Mouse (Mus musculus): Measurements from ENCODE around the gene Cat. TPM values are rescaled to one million over a fixed set of nuclear protein-coding genes. Genes with fewer than 3 reads are reported as not detected.

The Cat gene
- polyA plus RNA-seq, 1 experiment from 2014 or later: 309 TPM

GRCm38 (mm10) chr2:103480871-103481270, 4.1 kb downstream of the Cat start:
- Histone ChIP-seq H3K27me3 (ENCODE audit: control insufficient read depth, insufficient read depth, low read depth, low read length) (no peaks in the 10 kb centered on the region), H3K27ac (ENCODE audit: low read length) (peak overlapping the region; percentile 89), H3K4me2 (ENCODE audit: low read depth, low read length) (peak overlapping the region; percentile 89), H3K9ac (ENCODE audit: low read depth, low read length) (peak overlapping the region; percentile 64), H3K36me3 (ENCODE audit: control insufficient read depth, insufficient read depth) (peaks cover 8% of the 10 kb centered on the region), H3K4me3 (ENCODE audit: low read depth, low read length) (peak overlapping the region; percentile 78), H3K4me1 (ENCODE audit: control insufficient read depth, low read depth, low read length) (peaks cover 53% of the 10 kb centered on the region), H3K9me3 (replicated peaks; ENCODE audit: control insufficient read depth, low read length) (no peaks in the 10 kb centered on the region)
- 73% methylated on average over 4 of the region's 4 CpGs for WGBS (ENCODE audit: insufficient replicate concordance)
- ATAC-seq (ENCODE audit: low read depth): no peak

GRCm38 (mm10) chr2:103480240-103480639, 4.7 kb downstream of the Cat start:
- Histone ChIP-seq H3K27ac (ENCODE audit: low read length) (peak overlapping the region; percentile 89), H3K9me3 (replicated peaks; ENCODE audit: control insufficient read depth, low read length) (no peaks in the 10 kb centered on the region), H3K36me3 (ENCODE audit: control insufficient read depth, insufficient read depth) (peaks cover 15% of the 10 kb centered on the region), H3K27me3 (ENCODE audit: control insufficient read depth, insufficient read depth, low read depth, low read length) (no peaks in the 10 kb centered on the region), H3K9ac (ENCODE audit: low read depth, low read length) (peak overlapping the region; percentile 64), H3K4me2 (ENCODE audit: low read depth, low read length) (peak overlapping the region; percentile 89), H3K4me3 (ENCODE audit: low read depth, low read length) (peak overlapping the region; percentile 78), H3K4me1 (ENCODE audit: control insufficient read depth, low read depth, low read length) (peaks cover 50% of the 10 kb centered on the region)
- peak; percentile 43 for ATAC-seq (ENCODE audit: low read depth)
- WGBS (ENCODE audit: insufficient replicate concordance): 15% methylated on average over 8 of the region's 8 CpGs

GRCm38 (mm10) chr2:103478326-103478725, 6.6 kb downstream of the Cat start:
- H3K27ac ChIP-seq (ENCODE audit: low read length): peak overlapping the region; percentile 61; the same call in 1 of the 2 replicates
- WGBS (ENCODE audit: insufficient replicate concordance): 91% methylated on average over 3 of the region's 3 CpGs
- H3K4me3 ChIP-seq (ENCODE audit: low read depth, low read length): no peak overlapping the region
- peaks cover 50% of the 10 kb centered on the region for H3K4me1 ChIP-seq (ENCODE audit: control insufficient read depth, low read depth, low read length)
- H3K27me3 ChIP-seq (ENCODE audit: control insufficient read depth, insufficient read depth, low read depth, low read length): no peaks in the 10 kb centered on the region
- H3K36me3 ChIP-seq (ENCODE audit: control insufficient read depth, insufficient read depth): peaks cover 34% of the 10 kb centered on the region
- H3K9me3 ChIP-seq (replicated peaks; ENCODE audit: control insufficient read depth, low read length): no peaks in the 10 kb centered on the region
- no peak for ATAC-seq (ENCODE audit: low read depth)
- H3K4me2 ChIP-seq (ENCODE audit: low read depth, low read length): no peak overlapping the region
- no peak overlapping the region for H3K9ac ChIP-seq (ENCODE audit: low read depth, low read length)

GRCm38 (mm10) chr2:103477456-103477855, 7.5 kb downstream of the Cat start:
- no peak overlapping the region for H3K4me3 ChIP-seq (ENCODE audit: low read depth, low read length)
- H3K27ac ChIP-seq (ENCODE audit: low read length): peak overlapping the region; percentile 60
- H3K9ac ChIP-seq (ENCODE audit: low read depth, low read length): no peak overlapping the region
- ATAC-seq (ENCODE audit: low read depth): peak; percentile 51
- H3K4me1 ChIP-seq (ENCODE audit: control insufficient read depth, low read depth, low read length): peaks cover 46% of the 10 kb centered on the region
- H3K27me3 ChIP-seq (ENCODE audit: control insufficient read depth, insufficient read depth, low read depth, low read length): no peaks in the 10 kb centered on the region
- 49% methylated on average over 4 of the region's 4 CpGs for WGBS (ENCODE audit: insufficient replicate concordance)
- H3K9me3 ChIP-seq (replicated peaks; ENCODE audit: control insufficient read depth, low read length): no peaks in the 10 kb centered on the region
- peaks cover 43% of the 10 kb centered on the region for H3K36me3 ChIP-seq (ENCODE audit: control insufficient read depth, insufficient read depth)
- no peak overlapping the region for H3K4me2 ChIP-seq (ENCODE audit: low read depth, low read length)

- peak overlapping the region; percentile 26 for H3K27ac ChIP-seq (ENCODE audit: low read length)
- H3K4me2 ChIP-seq (ENCODE audit: low read depth, low read length): no peak overlapping the region
- ATAC-seq (ENCODE audit: low read depth): no peak
- WGBS (ENCODE audit: insufficient replicate concordance): 37% methylated on average over 11 of the region's 11 CpGs
- H3K27me3 ChIP-seq (ENCODE audit: control insufficient read depth, insufficient read depth, low read depth, low read length): no peaks in the 10 kb centered on the region
- H3K4me1 ChIP-seq (ENCODE audit: control insufficient read depth, low read depth, low read length): peaks cover 40% of the 10 kb centered on the region
- peaks cover 46% of the 10 kb centered on the region for H3K36me3 ChIP-seq (ENCODE audit: control insufficient read depth, insufficient read depth)
- no peak overlapping the region for H3K4me3 ChIP-seq (ENCODE audit: low read depth, low read length)
- H3K9ac ChIP-seq (ENCODE audit: low read depth, low read length): no peak overlapping the region
- no peaks in the 10 kb centered on the region for H3K9me3 ChIP-seq (replicated peaks; ENCODE audit: control insufficient read depth, low read length)
Observed at GRCm38 (mm10) chr2:103476657-103477056, 8.3 kb downstream of the Cat start.

GRCm38 (mm10) chr2:103476180-103476579, 8.8 kb downstream of the Cat start:
- ATAC-seq (ENCODE audit: low read depth): no peak
- Histone ChIP-seq H3K9me3 (replicated peaks; ENCODE audit: control insufficient read depth, low read length) (no peaks in the 10 kb centered on the region), H3K4me2 (ENCODE audit: low read depth, low read length) (no peak overlapping the region), H3K9ac (ENCODE audit: low read depth, low read length) (no peak overlapping the region), H3K4me1 (ENCODE audit: control insufficient read depth, low read depth, low read length) (peaks cover 35% of the 10 kb centered on the region), H3K4me3 (ENCODE audit: low read depth, low read length) (no peak overlapping the region), H3K27me3 (ENCODE audit: control insufficient read depth, insufficient read depth, low read depth, low read length) (no peaks in the 10 kb centered on the region), H3K27ac (ENCODE audit: low read length) (no peak overlapping the region), H3K36me3 (ENCODE audit: control insufficient read depth, insufficient read depth) (peaks cover 51% of the 10 kb centered on the region)
- 75% methylated on average over 2 of the region's 2 CpGs for WGBS (ENCODE audit: insufficient replicate concordance)

GRCm38 (mm10) chr2:103473362-103473761, 11.6 kb downstream of the Cat start:
- Histone ChIP-seq H3K4me2 (ENCODE audit: low read depth, low read length) (no peak overlapping the region), H3K4me3 (ENCODE audit: low read depth, low read length) (no peak overlapping the region), H3K9me3 (replicated peaks; ENCODE audit: control insufficient read depth, low read length) (no peaks in the 10 kb centered on the region), H3K36me3 (ENCODE audit: control insufficient read depth, insufficient read depth) (peaks cover 79% of the 10 kb centered on the region), H3K9ac (ENCODE audit: low read depth, low read length) (no peak overlapping the region), H3K4me1 (ENCODE audit: control insufficient read depth, low read depth, low read length) (peaks cover 13% of the 10 kb centered on the region), H3K27me3 (ENCODE audit: control insufficient read depth, insufficient read depth, low read depth, low read length) (no peaks in the 10 kb centered on the region), H3K27ac (ENCODE audit: low read length) (no peak overlapping the region)
- ATAC-seq (ENCODE audit: low read depth): no peak
- 87% methylated on average over 3 of the region's 3 CpGs for whole genome bisulfite sequencing (ENCODE audit: insufficient replicate concordance)

- Histone ChIP-seq H3K36me3 (ENCODE audit: control insufficient read depth, insufficient read depth) (peaks cover 92% of the 10 kb centered on the region), H3K4me3 (ENCODE audit: low read depth, low read length) (no peak overlapping the region), H3K4me2 (ENCODE audit: low read depth, low read length) (no peak overlapping the region), H3K9me3 (replicated peaks; ENCODE audit: control insufficient read depth, low read length) (no peaks in the 10 kb centered on the region), H3K27me3 (ENCODE audit: control insufficient read depth, insufficient read depth, low read depth, low read length) (no peaks in the 10 kb centered on the region), H3K27ac (ENCODE audit: low read length) (peak overlapping the region; percentile 24; the same call in 1 of the 2 replicates), H3K9ac (ENCODE audit: low read depth, low read length) (no peak overlapping the region), H3K4me1 (ENCODE audit: control insufficient read depth, low read depth, low read length) (peaks cover 3% of the 10 kb centered on the region; the same call in 1 of the 2 replicates)
- peak; percentile 75 for ATAC-seq (ENCODE audit: low read depth)
- 69% methylated on average over 10 of the region's 10 CpGs for WGBS (ENCODE audit: insufficient replicate concordance)
Observed at GRCm38 (mm10) chr2:103466984-103467588, 17.9 kb downstream of the Cat start.

GRCm38 (mm10) chr2:103466272-103466671, 18.7 kb downstream of the Cat start:
- no peaks in the 10 kb centered on the region for H3K9me3 ChIP-seq (replicated peaks; ENCODE audit: control insufficient read depth, low read length)
- H3K9ac ChIP-seq (ENCODE audit: low read depth, low read length): no peak overlapping the region
- no peak overlapping the region for H3K4me2 ChIP-seq (ENCODE audit: low read depth, low read length)
- H3K4me3 ChIP-seq (ENCODE audit: low read depth, low read length): no peak overlapping the region
- peaks cover 3% of the 10 kb centered on the region; the same call in 1 of the 2 replicates for H3K4me1 ChIP-seq (ENCODE audit: control insufficient read depth, low read depth, low read length)
- H3K36me3 ChIP-seq (ENCODE audit: control insufficient read depth, insufficient read depth): peaks cover 93% of the 10 kb centered on the region
- 79% methylated on average over 3 of the region's 3 CpGs for WGBS (ENCODE audit: insufficient replicate concordance)
- no peaks in the 10 kb centered on the region for H3K27me3 ChIP-seq (ENCODE audit: control insufficient read depth, insufficient read depth, low read depth, low read length)
- no peak overlapping the region for H3K27ac ChIP-seq (ENCODE audit: low read length)
- no peak for ATAC-seq (ENCODE audit: low read depth)

Data from liver, embryonic 16.5 days (tissue).